Mouse (Mus musculus) MEL (cell line): ENCODE measurements around the gene Sh3rf1. TPM values are rescaled to one million over a fixed set of nuclear protein-coding genes. Genes with fewer than 3 reads are reported as not detected.

Experiments
- DNase-seq: peaks from one replicate; pipeline ENCODE4 v3.0.0; 2011; ENCODE audit warnings: low read depth, low spot score
- H3K27ac ChIP-seq: 2 replicates; pipeline ENCODE4 v1.5.1; 2012; ENCODE audit warnings: low read depth, mild to moderate bottlenecking, control low read depth, low read length, moderate library complexity; ENCODE audit not compliant: control insufficient read depth
- H3K27me3 ChIP-seq, 2 experiments: fragments of 150-350 bp in 1 of 2; sonication (generic) in 1 of 2; 2 replicates each; pipeline ENCODE4 v1.6.1; 2012; ENCODE audit warnings: low read length in 2 of 2, mild to moderate bottlenecking in 2 of 2, improper control_type of control experiment in 1 of 2, moderate library complexity in 1 of 2; ENCODE audit not compliant: insufficient read depth in 2 of 2, control insufficient read depth in 1 of 2
- H3K36me3 ChIP-seq, 2 experiments: 2 replicates each; pipeline ENCODE4 v1.6.1; 2012 to 2014; ENCODE audit warnings: low read length in 2 of 2, improper control_type of control experiment in 1 of 2, inconsistent platforms in 1 of 2, mild to moderate bottlenecking in 1 of 2; ENCODE audit not compliant: insufficient read depth in 2 of 2, control insufficient read depth in 1 of 2
- H3K4me1 ChIP-seq, 2 experiments: fragments of 150-350 bp in 1 of 2; sonication (generic) in 1 of 2; 2 replicates each; pipeline ENCODE4 v1.6.1; 2012; ENCODE audit warnings: low read length in 2 of 2, improper control_type of control experiment in 1 of 2, mild to moderate bottlenecking in 1 of 2; ENCODE audit not compliant: insufficient read depth in 2 of 2, control insufficient read depth in 1 of 2
- H3K4me3 ChIP-seq, 2 experiments: fragments of 150-350 bp in 1 of 2; sonication (generic) in 1 of 2; 2 replicates each; pipeline ENCODE4 v1.5.1; 2012; ENCODE audit warnings: low read depth in 2 of 2, low read length in 2 of 2, mild to moderate bottlenecking in 2 of 2, moderate library complexity in 2 of 2, control low read depth in 1 of 2, improper control_type of control experiment in 1 of 2; ENCODE audit not compliant: control insufficient read depth in 1 of 2, insufficient read depth in 1 of 2
- H3K79me2 ChIP-seq: 2 replicates; pipeline ENCODE4 v1.6.1; 2012; ENCODE audit warnings: mild to moderate bottlenecking, low read length, moderate library complexity; ENCODE audit not compliant: control insufficient read depth, poor library complexity, insufficient read depth
- H3K9ac ChIP-seq: 2 replicates; pipeline ENCODE4 v1.6.1; 2012; ENCODE audit warnings: low read depth, mild to moderate bottlenecking, control low read depth, low read length, moderate library complexity; ENCODE audit not compliant: control insufficient read depth, poor library complexity, severe bottlenecking
- H3K9me3 ChIP-seq: fragments of 150-350 bp; sonication (generic); replicated peaks from 2 replicates; pipeline ENCODE4 v1.6.1; 2012; ENCODE audit warnings: mild to moderate bottlenecking, low read length, improper control_type of control experiment, moderate library complexity; ENCODE audit not compliant: insufficient read depth
- BHLHE40 ChIP-seq: IDR thresholded peaks from 2 replicates; pipeline ENCODE4 v1.6.1; 2012; ENCODE audit warnings: low read depth, mild to moderate bottlenecking, inconsistent platforms, low read length, improper control_type of control experiment, borderline replicate concordance
- E2F4 ChIP-seq: IDR thresholded peaks from 2 replicates; pipeline ENCODE4 v1.6.1; 2011; ENCODE audit warnings: low read depth, low read length, improper control_type of control experiment, borderline replicate concordance
- ELF1 ChIP-seq: IDR thresholded peaks from 2 replicates; pipeline ENCODE4 v1.6.1; 2014; ENCODE audit warnings: low read depth, mild to moderate bottlenecking, inconsistent platforms, low read length, improper control_type of control experiment, moderate library complexity
- ETS1 ChIP-seq: IDR thresholded peaks from 2 replicates; pipeline ENCODE4 v1.6.1; 2012; ENCODE audit warnings: low read depth, mild to moderate bottlenecking, inconsistent platforms, low read length, improper control_type of control experiment, moderate library complexity
- GATA1 ChIP-seq: IDR thresholded peaks from 2 replicates; pipeline ENCODE4 v1.6.1; 2011; ENCODE audit warnings: low read depth, low read length, improper control_type of control experiment
- HCFC1 ChIP-seq: IDR thresholded peaks from 2 replicates; pipeline ENCODE4 v1.6.1; 2012; ENCODE audit warnings: low read depth, mild to moderate bottlenecking, inconsistent platforms, low read length, improper control_type of control experiment, moderate library complexity
- MAFK ChIP-seq: IDR thresholded peaks from 2 replicates; pipeline ENCODE4 v1.6.1; 2011; ENCODE audit warnings: low read depth, mild to moderate bottlenecking, low read length, improper control_type of control experiment, borderline replicate concordance
- MAX ChIP-seq: IDR thresholded peaks from 2 replicates; pipeline ENCODE4 v1.6.1; 2011; ENCODE audit warnings: low read length, improper control_type of control experiment
- MAZ ChIP-seq: IDR thresholded peaks from 2 replicates; pipeline ENCODE4 v1.6.1; 2012; ENCODE audit warnings: low read depth, mild to moderate bottlenecking, inconsistent platforms, low read length, improper control_type of control experiment
- MXI1 ChIP-seq: IDR thresholded peaks from 2 replicates; pipeline ENCODE4 v1.6.1; 2011; ENCODE audit warnings: mild to moderate bottlenecking, low read depth, low read length, improper control_type of control experiment
- MYB ChIP-seq: IDR thresholded peaks from 2 replicates; pipeline ENCODE4 v1.6.1; 2011; ENCODE audit warnings: mild to moderate bottlenecking, low read depth, low read length, improper control_type of control experiment
- MYC ChIP-seq: IDR thresholded peaks from 2 replicates; pipeline ENCODE4 v1.6.1; 2011; ENCODE audit warnings: low read depth, mild to moderate bottlenecking, low read length, improper control_type of control experiment, moderate library complexity
- NELFE ChIP-seq: IDR thresholded peaks from 2 replicates; pipeline ENCODE4 v1.6.1; 2011; ENCODE audit warnings: low read depth, low read length, improper control_type of control experiment
- POLR2A ChIP-seq, 2 experiments: IDR thresholded peaks; 2 replicates each; pipeline ENCODE4 v1.6.1; 2011 to 2012; ENCODE audit warnings: low read length in 2 of 2, mild to moderate bottlenecking in 2 of 2, control low read depth in 1 of 2, improper control_type of control experiment in 1 of 2, low read depth in 1 of 2, moderate library complexity in 1 of 2; ENCODE audit not compliant: control insufficient read depth in 1 of 2, insufficient read depth in 1 of 2, poor library complexity in 1 of 2
- POLR2AphosphoS2 ChIP-seq: IDR thresholded peaks from 2 replicates; pipeline ENCODE4 v1.6.1; 2011; ENCODE audit warnings: low read length, improper control_type of control experiment
- POLR2AphosphoS5 ChIP-seq: IDR thresholded peaks from 2 replicates; pipeline ENCODE4 v1.6.1; 2012; ENCODE audit warnings: low read depth, borderline replicate concordance, mild to moderate bottlenecking, inconsistent platforms, low read length, moderate library complexity, mixed read lengths
- RAD21 ChIP-seq: IDR thresholded peaks from 2 replicates; pipeline ENCODE4 v1.6.1; 2011; ENCODE audit warnings: mild to moderate bottlenecking, low read depth, low read length, improper control_type of control experiment
- RCOR1 ChIP-seq: IDR thresholded peaks from 2 replicates; pipeline ENCODE4 v1.6.1; 2012; ENCODE audit warnings: low read depth, mild to moderate bottlenecking, inconsistent platforms, low read length, improper control_type of control experiment
- SIN3A ChIP-seq: IDR thresholded peaks from 2 replicates; pipeline ENCODE4 v1.6.1; 2012; ENCODE audit warnings: low read length, improper control_type of control experiment, inconsistent platforms
- SMC3 ChIP-seq: IDR thresholded peaks from 2 replicates; pipeline ENCODE4 v1.6.1; 2011; ENCODE audit warnings: low read depth, low read length, improper control_type of control experiment
- TAL1 ChIP-seq: IDR thresholded peaks from 2 replicates; pipeline ENCODE4 v1.6.1; 2012; ENCODE audit warnings: mild to moderate bottlenecking, inconsistent platforms, low read length, moderate library complexity, mixed read lengths
- USF1 ChIP-seq: IDR thresholded peaks from 2 replicates; pipeline ENCODE4 v1.6.1; 2014; ENCODE audit warnings: low read depth, mild to moderate bottlenecking, inconsistent platforms, low read length, improper control_type of control experiment, moderate library complexity
- USF2 ChIP-seq, 2 experiments: IDR thresholded peaks; 2 replicates each; pipeline ENCODE4 v1.6.1; 2011 to 2012; ENCODE audit warnings: improper control_type of control experiment in 2 of 2, low read length in 2 of 2, borderline replicate concordance in 1 of 2, inconsistent platforms in 1 of 2, low read depth in 1 of 2, mild to moderate bottlenecking in 1 of 2; ENCODE audit not compliant: insufficient read depth in 1 of 2
- ZKSCAN1 ChIP-seq: IDR thresholded peaks from 2 replicates; pipeline ENCODE4 v1.6.1; 2012; ENCODE audit warnings: low read depth, mild to moderate bottlenecking, inconsistent platforms, low read length, improper control_type of control experiment, moderate library complexity
- ZMIZ1 ChIP-seq: IDR thresholded peaks from 2 replicates; pipeline ENCODE4 v1.6.1; 2012; ENCODE audit warnings: low read depth, mild to moderate bottlenecking, inconsistent platforms, low read length, improper control_type of control experiment, moderate library complexity
- ZNF384 ChIP-seq: IDR thresholded peaks from 2 replicates; pipeline ENCODE4 v1.6.1; 2012; ENCODE audit warnings: low read depth, mild to moderate bottlenecking, inconsistent platforms, low read length, improper control_type of control experiment
- polyA plus RNA-seq, 2 experiments: library from polyadenylated mRNA; stranded (reverse) in 1 of 2; unstranded in 1 of 2; fragments of >175 nt in 1 of 2; fragments of >200 nt in 1 of 2; gene quantifications; 2 replicates each; pipeline versions ENCODE4 v1.2.1 to v1.2.4; 2012; ENCODE audit warnings: low replicate concordance in 2 of 2, low read depth in 1 of 2; ENCODE audit not compliant: insufficient read length in 2 of 2, insufficient read depth in 1 of 2, missing spikeins in 1 of 2
- total RNA-seq: library from RNA; depleted of rRNA; stranded (reverse); fragments of 300-350 nt; gene quantifications from 2 replicates; pipeline ENCODE4 v1.2.3, GENCODE M21; 2012

Gene Sh3rf1
- total and polyA plus RNA-seq, 3 experiments: 1.5 to 5.9 TPM; not detected in 1

DNA sequence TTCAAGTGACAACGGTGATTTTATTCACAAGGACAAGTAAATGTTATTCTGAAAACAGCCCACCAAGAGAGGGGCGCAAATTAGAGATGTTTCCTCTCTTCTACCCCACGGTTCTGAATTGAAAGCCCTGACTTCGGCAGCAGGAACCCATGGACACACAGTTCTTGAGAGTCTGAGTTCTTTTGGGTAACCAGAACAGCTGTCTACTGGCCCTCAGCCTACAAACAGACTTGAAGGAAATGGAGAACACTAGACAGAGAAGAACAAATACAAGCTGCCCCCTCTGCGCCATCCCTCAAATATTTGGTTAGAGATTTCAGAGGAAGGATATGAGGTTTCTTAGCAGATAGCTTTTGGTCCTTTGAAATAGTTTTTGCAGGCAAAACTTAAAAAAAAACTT, 52.7 kb downstream of the Sh3rf1 start:
- no peak for DNase-seq
- Histone ChIP-seq H3K4me3 (no peak overlapping the region), H3K36me3 (peaks cover 0 to 17% of the 10 kb centered on the region in 2 experiments; a peak in 2 of 4 replicates), H3K4me1 (peaks cover 9 to 21% of the 10 kb centered on the region in 2 experiments), H3K79me2 (no peaks in the 10 kb centered on the region), H3K27ac (no peak overlapping the region), H3K9ac (no peak overlapping the region), H3K27me3 (no peaks in the 10 kb centered on the region), H3K9me3 (no peaks in the 10 kb centered on the region)
- TF ChIP-seq POLR2A (IDR thresholded peaks at IDR 0.05; ENCODE audit: control insufficient read depth in 1 of 2, insufficient read depth in 1 of 2, low read depth in 1 of 2, low read length in 2 of 2, poor library complexity in 1 of 2): no peak
- TF ChIP-seq BHLHE40: no peak
- TF ChIP-seq RAD21: no peak
- no peak for TF ChIP-seq MYB
- TF ChIP-seq POLR2AphosphoS2: no peak
- no peak for TF ChIP-seq HCFC1
- no peak for TF ChIP-seq MAZ
- no peak for TF ChIP-seq USF1
- TF ChIP-seq ELF1: no peak
- no peak for TF ChIP-seq ZKSCAN1
- TF ChIP-seq MYC: no peak
- no peak for TF ChIP-seq MAFK
- no peak for TF ChIP-seq TAL1
- TF ChIP-seq ZNF384: no peak
- no peak for TF ChIP-seq POLR2AphosphoS5
- TF ChIP-seq ETS1: no peak
- TF ChIP-seq E2F4: no peak

DNA sequence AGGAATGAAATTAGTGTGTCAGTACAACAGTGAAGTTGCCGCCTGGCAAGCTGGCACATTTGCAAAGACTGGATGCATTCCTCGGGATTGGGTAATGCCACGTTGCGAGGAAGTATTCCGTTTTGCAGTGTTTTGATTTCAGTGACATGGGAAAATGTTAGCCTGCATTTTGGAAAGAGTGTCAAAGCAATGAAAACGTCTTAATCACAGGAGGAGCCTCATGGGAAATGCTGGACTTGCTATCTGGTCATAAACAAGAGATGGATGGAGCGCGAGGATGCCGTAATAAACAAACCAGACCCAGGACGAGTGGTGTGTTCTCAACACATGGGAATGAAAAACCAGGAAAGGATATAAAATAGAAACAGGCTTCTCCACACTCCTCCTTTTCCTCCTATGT, 55.4 kb downstream of the Sh3rf1 start:
- DNase-seq: no peak
- Histone ChIP-seq H3K36me3 (peaks cover 0 to 23% of the 10 kb centered on the region in 2 experiments; a peak in 2 of 4 replicates), H3K27me3 (no peaks in the 10 kb centered on the region), H3K27ac (no peak overlapping the region)
- no peak for TF ChIP-seq POLR2A (IDR thresholded peaks at IDR 0.05; ENCODE audit: control insufficient read depth in 1 of 2, insufficient read depth in 1 of 2, low read depth in 1 of 2, low read length in 2 of 2, poor library complexity in 1 of 2)
- TF ChIP-seq MAX: no peak
- TF ChIP-seq ZMIZ1: no peak
- TF ChIP-seq SIN3A: no peak
- no peak for TF ChIP-seq USF2 (IDR thresholded peaks at IDR 0.05; ENCODE audit: borderline replicate concordance in 1 of 2, insufficient read depth in 1 of 2, low read depth in 1 of 2, low read length in 2 of 2)
- no peak for TF ChIP-seq SMC3
- TF ChIP-seq MXI1: no peak
- TF ChIP-seq GATA1: no peak
- no peak for TF ChIP-seq NELFE
- no peak for TF ChIP-seq RCOR1
- TF ChIP-seq, all 39 proteins: peak for 0
- Histone ChIP-seq H3K4me1 (peaks cover 13 to 40% of the 10 kb centered on the region in 2 experiments), H3K9ac (no peak overlapping the region), H3K9me3 (no peaks in the 10 kb centered on the region), H3K79me2 (no peaks in the 10 kb centered on the region), H3K4me3 (no peak overlapping the region)
